Mouse (Mus musculus) intestine, embryonic 14.5 days (tissue): Measurements from ENCODE around the gene Ercc6l. TPM values are rescaled to one million over a fixed set of nuclear protein-coding genes. Genes with fewer than 3 reads are reported as not detected.
A peak's percentile ranks its signal among the peaks of the same experiment; 100 is the strongest.

ENCODE experiments used
- ATAC-seq: fragments of 200-750 bp; cut with Nextera tagmentation; replicated peaks from 2 replicates; pipeline ENCODE4 v1.8.0; 2017; ENCODE audit warnings: low read depth, moderate number of reproducible peaks, moderate TSS enrichment, moderate library complexity; ENCODE audit not compliant: low FRiP score, low TSS enrichment
- DNase-seq: peaks from one replicate; pipeline ENCODE4 v3.0.0-alpha.2; 2018; ENCODE audit warnings: low spot score
- H3K27ac ChIP-seq: fragments of 300-500 bp; sonication (generic); 2 replicates; pipeline ENCODE4 v1.5.1; 2014; ENCODE audit warnings: low read depth, mild to moderate bottlenecking, control low read depth
- H3K27me3 ChIP-seq: fragments of 300-500 bp; sonication (generic); replicated peaks from 2 replicates; pipeline ENCODE4 v1.6.1; 2014; ENCODE audit warnings: low read length, control low read depth; ENCODE audit not compliant: control insufficient read depth, insufficient read depth
- H3K36me3 ChIP-seq: fragments of 300-500 bp; sonication (generic); 2 replicates; pipeline ENCODE4 v1.6.1; 2014; ENCODE audit warnings: low read length, control low read depth; ENCODE audit not compliant: control insufficient read depth, insufficient read depth
- H3K4me1 ChIP-seq: fragments of 300-500 bp; sonication (generic); replicated peaks from 2 replicates; pipeline ENCODE4 v1.6.1; 2014; ENCODE audit warnings: low read length, control low read depth, mixed read lengths; ENCODE audit not compliant: control insufficient read depth, insufficient read depth
- H3K4me2 ChIP-seq: fragments of 300-500 bp; sonication (generic); 2 replicates; pipeline ENCODE4 v1.6.1; 2014; ENCODE audit warnings: low read length
- H3K4me3 ChIP-seq: fragments of 300-500 bp; sonication (generic); 2 replicates; pipeline ENCODE4 v1.5.1; 2014; ENCODE audit warnings: low read depth, low read length, control low read depth, mixed read lengths
- H3K9ac ChIP-seq: fragments of 300-500 bp; sonication (generic); 2 replicates; pipeline ENCODE4 v1.6.1; 2014; ENCODE audit warnings: mild to moderate bottlenecking, low read length
- H3K9me3 ChIP-seq: fragments of 300-500 bp; sonication (generic); 2 replicates; pipeline ENCODE4 v1.6.1; 2016; ENCODE audit warnings: low read length, control low read depth; ENCODE audit not compliant: control insufficient read depth
- WGBS: fragments of 180-500 bp; shearing (Covaris S2); extraction: QIAGEN DNeasy Blood & Tissue Kit; methylation state at CpG from one replicate; pipeline ENCODE4 v1.1.7; 2014; 5-methylcytosine and 5-hydroxymethylcytosine counted together
- polyA plus RNA-seq: library from polyadenylated mRNA; unstranded; fragments of >200 nt; fragmentation: Nextera tagmentation; extraction: Ambion mirVana; gene quantifications from 2 replicates; pipeline ENCODE4 v1.2.1, GENCODE M21; 2014

Gene Ercc6l
- polyA plus RNA-seq, 1 experiment from 2014 or later, result 14.6 TPM

DNA sequence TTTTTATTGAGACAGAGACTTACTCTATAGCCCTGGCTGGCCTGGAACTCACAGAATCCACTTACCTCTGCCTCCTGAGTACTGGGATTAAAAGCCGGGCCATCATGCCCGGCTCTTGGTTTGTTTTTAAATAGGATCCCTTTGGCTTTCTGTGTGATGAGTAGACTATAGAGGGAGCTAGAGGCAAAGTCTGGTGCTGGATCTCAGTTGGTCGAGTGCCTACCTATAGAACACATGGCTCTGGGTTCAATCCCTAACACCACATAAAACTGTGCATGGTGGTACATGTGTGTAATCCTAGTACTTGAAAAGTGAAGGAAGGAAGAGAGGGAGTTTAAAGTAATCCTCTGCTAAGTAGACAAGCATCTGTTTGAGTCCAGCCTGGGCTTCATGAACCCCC, 13.2 kb upstream of the Ercc6l start:
- DNase-seq (no peak), ATAC-seq (no peak)
- Histone ChIP-seq H3K9me3 (no peaks in the 10 kb centered on the region), H3K27me3 (no peaks in the 10 kb centered on the region), H3K4me3 (no peak overlapping the region), H3K27ac (no peak overlapping the region), H3K4me1 (no peaks in the 10 kb centered on the region), H3K9ac (no peak overlapping the region), H3K36me3 (no peaks in the 10 kb centered on the region), H3K4me2 (no peak overlapping the region)
- 50% methylated on average over 3 of the region's 3 CpGs for WGBS

DNA sequence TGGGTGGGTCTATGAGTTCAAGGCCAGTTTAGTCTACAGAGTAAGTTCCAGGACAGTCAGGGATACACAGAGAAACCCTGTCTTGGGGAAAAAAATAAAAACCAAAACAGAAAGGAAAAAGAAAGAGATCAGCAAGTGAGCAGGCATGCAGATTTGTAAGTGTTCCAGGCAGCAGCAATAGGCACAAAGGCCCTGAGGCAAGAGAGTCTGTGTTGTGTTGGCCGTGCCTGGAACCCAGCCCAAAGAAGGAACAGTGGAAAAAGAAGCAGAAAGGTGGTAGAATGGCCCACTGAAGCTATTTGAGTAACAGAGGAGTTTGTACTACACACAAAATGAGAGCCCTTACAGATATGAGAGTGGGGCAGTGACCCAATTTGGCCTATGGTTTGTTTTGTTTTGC, 12.8 kb upstream of the Ercc6l start:
- no peak for ATAC-seq
- 50% methylated on average over 1 of the region's 1 CpGs for WGBS

DNA sequence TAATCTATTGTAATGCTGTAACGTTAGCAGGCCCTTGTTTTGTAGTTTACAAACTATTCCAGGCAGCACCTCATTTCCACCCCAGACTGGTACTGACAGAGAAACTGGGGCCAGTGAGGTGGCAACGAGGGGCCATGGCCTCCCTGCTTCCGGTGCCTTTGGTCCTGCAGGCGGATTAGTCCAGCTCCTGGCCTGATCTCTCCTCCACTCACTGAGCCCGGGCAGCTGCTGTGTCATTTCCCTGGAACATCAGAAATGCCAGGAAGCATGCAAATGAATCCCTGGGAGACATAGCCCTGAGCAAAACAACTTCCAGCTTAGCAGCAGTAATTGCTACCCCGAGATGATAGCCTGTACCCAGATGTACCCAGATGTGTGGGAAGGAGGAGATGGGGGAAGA, 10.1 kb upstream of the Ercc6l start:
- ATAC-seq (no peak), DNase-seq (no peak)
- 44% methylated on average over 6 of the region's 6 CpGs for WGBS
- H3K36me3 ChIP-seq, result no peaks in the 10 kb centered on the region
- no peaks in the 10 kb centered on the region for H3K9me3 ChIP-seq
- no peak overlapping the region for H3K27ac ChIP-seq
- H3K4me3 ChIP-seq, result no peak overlapping the region
- no peaks in the 10 kb centered on the region for H3K27me3 ChIP-seq
- H3K4me1 ChIP-seq, result no peaks in the 10 kb centered on the region
- H3K9ac ChIP-seq, result no peak overlapping the region
- H3K4me2 ChIP-seq, result no peak overlapping the region

More for the DNA sequence above, 12.8 kb upstream of the Ercc6l start:
- Histone ChIP-seq H3K4me1 (no peaks in the 10 kb centered on the region), H3K9me3 (no peaks in the 10 kb centered on the region), H3K4me2 (no peak overlapping the region), H3K27me3 (no peaks in the 10 kb centered on the region), H3K27ac (no peak overlapping the region), H3K36me3 (no peaks in the 10 kb centered on the region), H3K9ac (no peak overlapping the region), H3K4me3 (no peak overlapping the region)
- DNase-seq, result no peak

DNA sequence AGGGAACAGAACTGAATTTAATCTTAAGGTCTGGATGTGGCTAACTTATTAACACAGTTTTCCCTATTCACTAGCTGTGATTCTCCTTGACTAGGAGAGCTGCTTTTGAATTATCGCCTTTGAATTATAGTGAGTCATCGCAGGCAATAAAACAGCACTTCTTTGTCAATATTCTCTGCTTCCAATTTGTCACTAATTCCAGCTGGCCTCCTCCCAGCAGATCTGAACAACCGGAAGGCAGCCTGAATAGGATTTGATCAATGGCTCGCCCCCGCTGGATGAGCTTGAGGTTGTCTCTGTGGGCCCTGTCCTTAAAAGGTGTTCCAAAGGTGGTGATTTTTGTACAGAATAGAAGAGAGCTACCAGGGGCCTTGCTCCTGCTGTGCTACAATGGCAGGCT, 9.6 kb upstream of the Ercc6l start:
- 53% methylated on average over 5 of the region's 5 CpGs for WGBS
- H3K9ac ChIP-seq, result no peak overlapping the region

DNA sequence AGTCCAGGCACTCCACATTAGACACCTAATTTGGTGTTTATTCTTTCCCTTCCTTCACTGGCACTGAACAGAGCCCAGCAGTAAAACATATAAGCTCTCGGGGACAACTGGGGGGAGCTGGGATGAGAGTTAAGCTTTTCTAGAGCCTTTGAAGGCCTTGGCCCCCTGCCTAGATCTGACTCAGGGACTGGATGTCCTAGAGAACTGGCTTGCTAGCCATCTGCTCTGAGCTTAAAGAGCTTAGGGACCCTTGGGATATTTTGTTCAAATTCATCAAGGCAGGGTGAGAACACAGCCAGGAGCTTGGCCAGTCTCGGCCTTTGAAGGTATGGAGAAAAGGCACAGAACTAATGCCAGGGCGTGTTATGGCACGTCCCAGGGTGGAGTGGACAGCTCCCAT, 6.6 kb upstream of the Ercc6l start:
- H3K36me3 ChIP-seq, result no peaks in the 10 kb centered on the region
- no peaks in the 10 kb centered on the region for H3K4me1 ChIP-seq
- H3K9ac ChIP-seq, result no peak overlapping the region
- H3K27ac ChIP-seq, result no peak overlapping the region
- ATAC-seq (no peak), DNase-seq (no peak)
- no peak overlapping the region for H3K4me2 ChIP-seq
- WGBS, result 86% methylated on average over 4 of the region's 4 CpGs
- no peaks in the 10 kb centered on the region for H3K27me3 ChIP-seq
- no peak overlapping the region for H3K4me3 ChIP-seq
- no peaks in the 10 kb centered on the region for H3K9me3 ChIP-seq

More for the DNA sequence above, 9.6 kb upstream of the Ercc6l start:
- H3K9me3 ChIP-seq, result no peaks in the 10 kb centered on the region
- H3K36me3 ChIP-seq, result no peaks in the 10 kb centered on the region
- no peak overlapping the region for H3K4me2 ChIP-seq
- no peak overlapping the region for H3K4me3 ChIP-seq
- DNase-seq (no peak), ATAC-seq (no peak)
- no peaks in the 10 kb centered on the region for H3K4me1 ChIP-seq
- H3K27me3 ChIP-seq, result no peaks in the 10 kb centered on the region
- H3K27ac ChIP-seq, result no peak overlapping the region

DNA sequence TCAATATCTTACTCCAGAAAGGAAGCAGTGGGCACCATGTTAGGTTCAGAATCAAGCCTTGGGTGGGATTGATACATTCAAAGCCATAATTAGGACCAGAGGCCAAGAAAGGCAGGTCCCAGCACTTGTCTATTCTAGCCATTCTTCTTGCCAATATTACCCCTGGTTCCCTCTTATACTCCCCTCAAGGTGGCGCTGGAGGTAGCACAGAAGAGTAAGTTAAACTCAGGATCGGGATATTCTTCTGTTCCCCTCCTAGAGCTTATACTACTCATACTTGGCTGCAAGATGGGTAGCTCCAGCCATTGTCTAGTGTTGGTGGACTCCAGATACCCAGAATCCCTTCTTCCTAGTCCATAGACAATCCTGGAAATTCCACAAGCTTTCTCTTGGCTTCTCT, 6.2 kb upstream of the Ercc6l start:
- H3K4me3 ChIP-seq, result no peak overlapping the region
- no peaks in the 10 kb centered on the region for H3K36me3 ChIP-seq
- no peak overlapping the region for H3K9ac ChIP-seq
- H3K4me1 ChIP-seq, result no peaks in the 10 kb centered on the region
- H3K4me2 ChIP-seq, result no peak overlapping the region
- H3K27ac ChIP-seq, result no peak overlapping the region
- ATAC-seq, result no peak
- no peaks in the 10 kb centered on the region for H3K27me3 ChIP-seq
- DNase-seq, result no peak
- 34% methylated on average over 2 of the region's 2 CpGs for WGBS
- H3K9me3 ChIP-seq, result no peaks in the 10 kb centered on the region

DNA sequence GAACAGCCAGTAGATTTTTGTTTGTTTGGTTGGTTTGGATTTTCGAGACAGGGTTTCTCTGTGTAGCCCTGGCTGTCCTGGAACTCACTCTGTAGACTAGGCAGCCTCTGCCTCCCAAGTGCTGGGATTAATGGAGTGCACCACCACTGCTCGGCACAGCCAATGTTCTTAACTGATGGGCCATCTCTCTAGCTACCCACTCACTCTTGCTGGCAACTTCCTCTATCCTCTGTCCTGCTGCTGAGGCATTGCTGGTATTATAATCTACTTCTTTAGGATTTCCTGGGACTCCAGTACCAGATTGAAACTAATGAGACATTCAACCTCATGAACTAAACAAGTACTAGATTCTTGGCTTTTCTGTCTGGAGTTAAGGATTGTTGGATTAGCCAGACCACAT, 3.6 kb upstream of the Ercc6l start:
- 71% methylated on average over 2 of the region's 2 CpGs for WGBS
- ATAC-seq (no peak), DNase-seq (no peak)
- H3K4me2 ChIP-seq, result no peak overlapping the region
- H3K9me3 ChIP-seq, result no peaks in the 10 kb centered on the region
- no peak overlapping the region for H3K27ac ChIP-seq
- no peaks in the 10 kb centered on the region for H3K4me1 ChIP-seq
- no peak overlapping the region for H3K4me3 ChIP-seq
- no peaks in the 10 kb centered on the region for H3K27me3 ChIP-seq
- no peaks in the 10 kb centered on the region for H3K36me3 ChIP-seq
- H3K9ac ChIP-seq, result no peak overlapping the region

DNA sequence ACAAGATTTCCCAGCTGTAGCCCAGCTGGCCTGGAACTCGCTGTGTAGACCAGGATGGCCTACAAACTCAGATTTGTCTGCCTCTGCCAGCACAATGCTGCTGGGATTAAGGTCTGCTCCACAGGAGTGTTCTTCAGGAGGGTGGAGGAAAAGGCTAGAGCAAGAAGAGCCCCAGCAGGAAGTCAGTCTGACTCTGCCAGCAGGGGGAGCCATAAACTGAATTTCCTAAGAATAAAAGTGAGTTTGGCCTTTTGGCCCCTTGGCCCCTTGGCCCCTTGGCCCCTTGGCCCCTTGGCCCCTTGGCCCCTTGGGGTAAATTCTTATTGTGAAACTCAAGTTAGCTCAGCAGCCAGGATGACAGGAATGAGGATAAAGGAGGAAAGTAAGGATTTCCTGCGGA, 2.9 kb upstream of the Ercc6l start:
- Histone ChIP-seq H3K27ac (no peak overlapping the region), H3K9me3 (no peaks in the 10 kb centered on the region), H3K9ac (no peak overlapping the region), H3K4me3 (no peak overlapping the region), H3K36me3 (no peaks in the 10 kb centered on the region), H3K4me1 (no peaks in the 10 kb centered on the region), H3K4me2 (no peak overlapping the region), H3K27me3 (no peaks in the 10 kb centered on the region)
- no peak for DNase-seq
- WGBS, result 58% methylated on average over 2 of the region's 2 CpGs
- no peak for ATAC-seq

DNA sequence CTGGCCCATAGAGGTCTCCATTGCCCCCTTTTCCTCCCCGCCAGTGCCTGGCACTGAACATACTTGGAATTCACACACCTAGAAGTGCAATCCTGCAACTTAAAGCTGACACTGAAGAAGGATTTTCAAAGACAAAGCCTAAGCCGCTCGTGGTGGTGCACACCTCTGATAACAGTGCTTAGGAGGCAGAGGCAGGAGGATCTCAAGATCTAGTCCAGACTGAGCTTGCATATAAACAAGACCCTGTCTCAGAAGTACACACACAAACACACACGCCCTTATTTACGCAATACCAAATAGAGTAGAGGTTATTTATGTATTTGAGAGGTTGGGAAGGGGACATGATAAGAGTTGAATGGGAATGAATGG, 516 bp upstream of the Ercc6l start:
- Histone ChIP-seq H3K9me3 (no peaks in the 10 kb centered on the region), H3K9ac (peak overlapping the region; percentile 11; the same call in 1 of the 2 replicates), H3K36me3 (no peaks in the 10 kb centered on the region), H3K27ac (peak overlapping the region; percentile 57; the same call in 1 of the 2 replicates), H3K4me3 (peak overlapping the region; percentile 25), H3K4me1 (no peaks in the 10 kb centered on the region), H3K27me3 (no peaks in the 10 kb centered on the region), H3K4me2 (peak overlapping the region; percentile 26)
- ATAC-seq (0 out of 2 replicates have a peak, but pooled peaks have one; percentile 12), DNase-seq (no peak)
- WGBS, result 45% methylated on average over 5 of the region's 5 CpGs
